ENCODE assay signal across 11 mouse cellular contexts in the genomic region with DNA sequence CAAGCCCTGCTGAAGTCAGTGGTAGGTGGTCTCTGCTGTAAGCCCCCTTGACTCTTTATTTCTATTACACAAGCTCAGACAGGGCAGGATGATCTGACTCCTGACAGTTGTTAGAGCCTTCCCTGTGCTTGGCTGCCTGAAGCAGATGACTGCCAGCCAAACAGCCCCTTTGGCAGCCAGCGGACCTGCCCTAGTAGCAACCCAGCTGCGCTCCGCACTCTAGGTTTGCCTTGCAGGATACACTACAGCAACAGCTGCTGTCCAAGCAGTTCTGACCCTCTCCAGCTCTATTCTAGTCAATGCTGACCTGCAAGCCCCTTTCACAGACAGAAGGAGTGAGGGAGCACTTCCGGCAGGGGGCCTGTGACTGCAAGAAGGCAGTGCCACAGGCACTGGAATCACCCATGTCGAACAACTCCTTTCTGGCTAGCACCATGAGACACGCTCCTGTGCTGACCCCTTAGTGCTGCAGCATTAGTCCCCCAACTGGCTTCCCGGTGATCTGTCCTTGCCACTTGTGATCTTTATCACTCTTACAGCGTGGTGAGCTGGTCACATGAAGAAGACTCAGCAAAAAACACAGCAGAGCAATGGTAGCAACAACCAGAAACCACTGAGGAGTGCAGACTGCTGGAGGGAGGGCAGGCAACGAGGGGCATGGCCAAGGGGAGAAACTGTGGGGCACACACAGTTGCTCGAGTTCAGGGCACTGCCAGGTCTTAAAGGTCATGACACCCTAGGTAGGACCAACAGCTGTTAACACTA. TPM values are rescaled to one million over a fixed set of nuclear protein-coding genes. Genes with fewer than 3 reads are reported as not detected.
DNase-seq lines count a peak whose midpoint lies in the region; ATAC-seq and TF ChIP-seq lines count a peak whose summit lies in the region.
"Had no signal": no experiment of that assay in that cellular context is flagged by ENCODE, and none has a peak within 500 bp of the region (broad histone marks: within the 10 kb centered on the region; RNA-seq: fewer than 3 reads in every experiment).

No protein-coding gene starts in this region.

- no peak overlapping the region for H3K4me3 ChIP-seq in gastrocnemius, adult 2 months
- H3K4me3 ChIP-seq in hindbrain, embryonic 14.5 days (replicated peaks; ENCODE audit: low read length) = no peak overlapping the region
- H3K4me3 ChIP-seq in neural tube, embryonic 14.5 days (ENCODE audit: low read depth, low read length) = no peak overlapping the region
- H3K4me3 ChIP-seq: layer of hippocampus, adult 2 months; stomach, embryonic 15.5 days had no signal

- H3K9ac ChIP-seq in hindbrain, embryonic 14.5 days = no peak overlapping the region
- H3K9ac ChIP-seq in neural tube, embryonic 14.5 days (replicated peaks; ENCODE audit: low read depth, low read length) = no peak overlapping the region
- H3K9ac ChIP-seq: stomach, embryonic 15.5 days had no signal

- peak; percentile 50 for DNase-seq in gastrocnemius, adult 2 months
- no peak for DNase-seq in gastrocnemius, adult 18-20 months (ENCODE audit: low spot score)
- DNase-seq in lung, postnatal 10 days = peak; percentile 23
- DNase-seq in lung, postnatal 36 days = no peak
- DNase-seq in hindbrain, embryonic 14.5 days (ENCODE audit: low spot score) = no peak
- DNase-seq in spleen, postnatal 14 days (ENCODE audit: low spot score in 2 of 2) = no peak
- no peak for DNase-seq in urinary bladder, postnatal 14 days (ENCODE audit: low spot score)

- peaks cover 12% of the 10 kb centered on the region; the same call in 1 of the 2 replicates for H3K4me1 ChIP-seq in hindbrain, embryonic 14.5 days (replicated peaks; ENCODE audit: control insufficient read depth, insufficient read depth, low read length)
- H3K4me1 ChIP-seq in neural tube, embryonic 14.5 days (ENCODE audit: control insufficient read depth, insufficient read depth, low read length) = peaks cover 7% of the 10 kb centered on the region; the same call in 1 of the 2 replicates
- H3K4me1 ChIP-seq: stomach, embryonic 15.5 days had no signal

- no peaks in the 10 kb centered on the region for H3K9me3 ChIP-seq in hindbrain, embryonic 14.5 days (ENCODE audit: control insufficient read depth, low read length)
- H3K9me3 ChIP-seq in neural tube, embryonic 14.5 days (ENCODE audit: control insufficient read depth, low read length) = no peaks in the 10 kb centered on the region
- H3K9me3 ChIP-seq: stomach, embryonic 15.5 days had no signal

- no peak overlapping the region for H3K27ac ChIP-seq in gastrocnemius, adult 2 months
- no peak overlapping the region for H3K27ac ChIP-seq in hindbrain, embryonic 14.5 days
- peak overlapping the region; percentile 48; the same call in 1 of the 2 replicates for H3K27ac ChIP-seq in neural tube, embryonic 14.5 days (ENCODE audit: low read depth, low read length)
- H3K27ac ChIP-seq: layer of hippocampus, adult 2 months; macrophage; stomach, embryonic 15.5 days had no signal

- WGBS in hindbrain, embryonic 14.5 days = 65% methylated on average over 10 of the region's 10 CpGs
- WGBS in neural tube, embryonic 14.5 days = 70% methylated on average over 10 of the region's 10 CpGs

- H3K36me3 ChIP-seq in hindbrain, embryonic 14.5 days (replicated peaks; ENCODE audit: control insufficient read depth, insufficient read depth) = no peaks in the 10 kb centered on the region
- H3K36me3 ChIP-seq in neural tube, embryonic 14.5 days (ENCODE audit: control insufficient read depth, insufficient read depth, low read length) = no peaks in the 10 kb centered on the region
- H3K36me3 ChIP-seq: stomach, embryonic 15.5 days had no signal

- no peaks in the 10 kb centered on the region for H3K27me3 ChIP-seq in hindbrain, embryonic 14.5 days (ENCODE audit: control insufficient read depth, insufficient read depth, low read length)
- H3K27me3 ChIP-seq in neural tube, embryonic 14.5 days (ENCODE audit: control insufficient read depth, insufficient read depth, low read length) = no peaks in the 10 kb centered on the region
- H3K27me3 ChIP-seq: stomach, embryonic 15.5 days had no signal

- intact Hi-C loops in gastrocnemius, adult 2 months (cut with DNase I) = no loop called here

- ATAC-seq in hindbrain, embryonic 14.5 days (ENCODE audit: low FRiP score) = peak; percentile 21; the same call in 1 of the 2 replicates
- ATAC-seq in neural tube, embryonic 14.5 days (ENCODE audit: low read depth) = peak; percentile 38; the same call in 1 of the 2 replicates

- no peak overlapping the region; the same call in 1 of the 2 replicates for H3K4me2 ChIP-seq in hindbrain, embryonic 14.5 days (replicated peaks)
- no peak overlapping the region for H3K4me2 ChIP-seq in neural tube, embryonic 14.5 days (ENCODE audit: low read depth, low read length)
- H3K4me2 ChIP-seq: stomach, embryonic 15.5 days had no signal

- TF ChIP-seq CTCF in gastrocnemius, adult 2 months (IDR thresholded peaks at IDR 0.05) = no peak

RNA-seq across cellular contexts. Expression of gene Ralgps2, which starts 8.1 kb away (rescaled TPM):
- total RNA-seq in gastrocnemius, adult 2 months (2021) = 1 to 10 TPM; 1.5 to 1.9 TPM
- total RNA-seq in gastrocnemius, adult 18-20 months (2021) = 1 to 10 TPM in 1 of 2 experiments, under 1 TPM in 1; 0.57 to 2.0 TPM
- polyA plus RNA-seq in hindbrain, embryonic 14.5 days (2014; fragmentation: Nextera tagmentation; extraction: Ambion mirVana) = 85.6 and 89.5 TPM in 2 replicates
- polyA plus RNA-seq in neural tube, embryonic 14.5 days (2014; fragmentation: Nextera tagmentation; extraction: Ambion mirVana) = 91.6 and 99.5 TPM in 2 replicates

Comparison
In these comparisons a context has a peak if more than half of its experiments do, and no peak if none do; other contexts are left out.
1. DNase-seq: peak in gastrocnemius, adult 2 months (single experiment) and lung, postnatal 10 days (single experiment); none in gastrocnemius, adult 18-20 months (single experiment), lung, postnatal 36 days (single experiment), hindbrain, embryonic 14.5 days (single experiment), spleen, postnatal 14 days (0 of 2) and urinary bladder, postnatal 14 days (single experiment).